Mouse (Mus musculus): ENCODE measurements at regions not wholly inside any gene's neighbourhood (a gene's known extent, or its start where the extent isn't known, plus 50 kb on each side); places are given as distances from the start of the nearest gene placed in this dataset.

GRCm38 (mm10) chr13:45289976-45290375, 99.6 kb upstream of the Mylip start:
- ATAC-seq (ENCODE audit: low FRiP score) (no peak), DNase-seq (ENCODE audit: low spot score) (no peak)
- 86% methylated on average over 11 of the region's 11 CpGs for WGBS

GRCm38 (mm10) chr13:45294691-45295090, 94.9 kb upstream of the Mylip start:
- Histone ChIP-seq H3K27ac (ENCODE audit: low read depth, low read length) (no peak overlapping the region), H3K9ac (replicated peaks; ENCODE audit: low read length, poor library complexity, severe bottlenecking) (no peak overlapping the region), H3K9me3 (ENCODE audit: low read length) (no peaks in the 10 kb centered on the region), H3K27me3 (ENCODE audit: insufficient read depth, low read length) (no peaks in the 10 kb centered on the region), H3K4me2 (ENCODE audit: low read depth, low read length, poor library complexity, severe bottlenecking) (no peak overlapping the region), H3K4me3 (ENCODE audit: low read depth, low read length) (no peak overlapping the region), H3K4me1 (ENCODE audit: insufficient read depth, low read length) (no peaks in the 10 kb centered on the region), H3K36me3 (ENCODE audit: insufficient read depth, low read length) (no peaks in the 10 kb centered on the region)
- WGBS = 87% methylated on average over 10 of the region's 10 CpGs
- ATAC-seq (ENCODE audit: low FRiP score) (no peak), DNase-seq (ENCODE audit: low spot score) (no peak)
- TF ChIP-seq CTCF (IDR thresholded peaks at IDR 0.05) = no peak

More at GRCm38 (mm10) chr13:45289976-45290375, 99.6 kb upstream of the Mylip start:
- H3K9me3 ChIP-seq (ENCODE audit: low read length) = no peaks in the 10 kb centered on the region
- no peak overlapping the region for H3K4me3 ChIP-seq (ENCODE audit: low read depth, low read length)
- no peaks in the 10 kb centered on the region for H3K27me3 ChIP-seq (ENCODE audit: insufficient read depth, low read length)
- no peak for TF ChIP-seq CTCF (IDR thresholded peaks at IDR 0.05)
- H3K36me3 ChIP-seq (ENCODE audit: insufficient read depth, low read length) = no peaks in the 10 kb centered on the region
- no peak overlapping the region for H3K9ac ChIP-seq (replicated peaks; ENCODE audit: low read length, poor library complexity, severe bottlenecking)
- H3K4me1 ChIP-seq (ENCODE audit: insufficient read depth, low read length) = no peaks in the 10 kb centered on the region
- no peak overlapping the region for H3K27ac ChIP-seq (ENCODE audit: low read depth, low read length)
- no peak overlapping the region for H3K4me2 ChIP-seq (ENCODE audit: low read depth, low read length, poor library complexity, severe bottlenecking)

GRCm38 (mm10) chr13:45300610-45301009, 88.9 kb upstream of the Mylip start:
- WGBS = 88% methylated on average over 8 of the region's 8 CpGs
- Histone ChIP-seq H3K27me3 (ENCODE audit: insufficient read depth, low read length) (no peaks in the 10 kb centered on the region), H3K9me3 (ENCODE audit: low read length) (no peaks in the 10 kb centered on the region), H3K27ac (ENCODE audit: low read depth, low read length) (no peak overlapping the region), H3K4me1 (ENCODE audit: insufficient read depth, low read length) (no peaks in the 10 kb centered on the region), H3K4me3 (ENCODE audit: low read depth, low read length) (no peak overlapping the region), H3K4me2 (ENCODE audit: low read depth, low read length, poor library complexity, severe bottlenecking) (no peak overlapping the region), H3K36me3 (ENCODE audit: insufficient read depth, low read length) (no peaks in the 10 kb centered on the region), H3K9ac (replicated peaks; ENCODE audit: low read length, poor library complexity, severe bottlenecking) (no peak overlapping the region)
- no peak for DNase-seq (ENCODE audit: low spot score)
- no peak for TF ChIP-seq CTCF (IDR thresholded peaks at IDR 0.05)
- no peak for ATAC-seq (ENCODE audit: low FRiP score)

GRCm38 (mm10) chr13:45301191-45301905, 88.2 kb upstream of the Mylip start:
- H3K27ac ChIP-seq (ENCODE audit: low read depth, low read length) = no peak overlapping the region
- WGBS = 73% methylated on average over 10 of the region's 10 CpGs
- H3K27me3 ChIP-seq (ENCODE audit: insufficient read depth, low read length) = no peaks in the 10 kb centered on the region
- no peak for TF ChIP-seq CTCF (IDR thresholded peaks at IDR 0.05)
- ATAC-seq (ENCODE audit: low FRiP score) (no peak), DNase-seq (ENCODE audit: low spot score) (no peak)
- H3K36me3 ChIP-seq (ENCODE audit: insufficient read depth, low read length) = no peaks in the 10 kb centered on the region
- no peaks in the 10 kb centered on the region for H3K9me3 ChIP-seq (ENCODE audit: low read length)
- no peak overlapping the region for H3K9ac ChIP-seq (replicated peaks; ENCODE audit: low read length, poor library complexity, severe bottlenecking)
- H3K4me1 ChIP-seq (ENCODE audit: insufficient read depth, low read length) = no peaks in the 10 kb centered on the region
- no peak overlapping the region for H3K4me2 ChIP-seq (ENCODE audit: low read depth, low read length, poor library complexity, severe bottlenecking)
- no peak overlapping the region for H3K4me3 ChIP-seq (ENCODE audit: low read depth, low read length)

- no peak for ATAC-seq (ENCODE audit: low FRiP score)
- no peak overlapping the region for H3K9ac ChIP-seq (replicated peaks; ENCODE audit: low read length, poor library complexity, severe bottlenecking)
- no peak overlapping the region for H3K27ac ChIP-seq (ENCODE audit: low read depth, low read length)
- H3K36me3 ChIP-seq (ENCODE audit: insufficient read depth, low read length) = no peaks in the 10 kb centered on the region
- no peaks in the 10 kb centered on the region for H3K9me3 ChIP-seq (ENCODE audit: low read length)
- H3K4me3 ChIP-seq (ENCODE audit: low read depth, low read length) = no peak overlapping the region
- TF ChIP-seq CTCF (IDR thresholded peaks at IDR 0.05) = no peak
- H3K4me1 ChIP-seq (ENCODE audit: insufficient read depth, low read length) = no peaks in the 10 kb centered on the region
- 58% methylated on average over 6 of the region's 6 CpGs for WGBS
- H3K4me2 ChIP-seq (ENCODE audit: low read depth, low read length, poor library complexity, severe bottlenecking) = no peak overlapping the region
- DNase-seq (ENCODE audit: low spot score) = peak; percentile 13
- H3K27me3 ChIP-seq (ENCODE audit: insufficient read depth, low read length) = no peaks in the 10 kb centered on the region
These were observed 86.7 kb upstream of the Mylip start for GRCm38 (mm10) chr13:45302796-45303195.

- WGBS = 87% methylated on average over 5 of the region's 5 CpGs
- ATAC-seq (ENCODE audit: low FRiP score) (no peak), DNase-seq (ENCODE audit: low spot score) (no peak)
- Histone ChIP-seq H3K9me3 (ENCODE audit: low read length) (no peaks in the 10 kb centered on the region), H3K4me2 (ENCODE audit: low read depth, low read length, poor library complexity, severe bottlenecking) (no peak overlapping the region), H3K36me3 (ENCODE audit: insufficient read depth, low read length) (no peaks in the 10 kb centered on the region), H3K4me1 (ENCODE audit: insufficient read depth, low read length) (no peaks in the 10 kb centered on the region), H3K4me3 (ENCODE audit: low read depth, low read length) (no peak overlapping the region), H3K27me3 (ENCODE audit: insufficient read depth, low read length) (no peaks in the 10 kb centered on the region), H3K27ac (ENCODE audit: low read depth, low read length) (no peak overlapping the region), H3K9ac (replicated peaks; ENCODE audit: low read length, poor library complexity, severe bottlenecking) (no peak overlapping the region)
- no peak for TF ChIP-seq CTCF (IDR thresholded peaks at IDR 0.05)
These were observed 83.4 kb upstream of the Mylip start for GRCm38 (mm10) chr13:45306177-45306576.
